Mouse (Mus musculus): ENCODE measurements at regions not wholly inside any gene's neighbourhood (a gene's known extent, or its start where the extent isn't known, plus 50 kb on each side); places are given as distances from the start of the nearest gene placed in this dataset.

DNA sequence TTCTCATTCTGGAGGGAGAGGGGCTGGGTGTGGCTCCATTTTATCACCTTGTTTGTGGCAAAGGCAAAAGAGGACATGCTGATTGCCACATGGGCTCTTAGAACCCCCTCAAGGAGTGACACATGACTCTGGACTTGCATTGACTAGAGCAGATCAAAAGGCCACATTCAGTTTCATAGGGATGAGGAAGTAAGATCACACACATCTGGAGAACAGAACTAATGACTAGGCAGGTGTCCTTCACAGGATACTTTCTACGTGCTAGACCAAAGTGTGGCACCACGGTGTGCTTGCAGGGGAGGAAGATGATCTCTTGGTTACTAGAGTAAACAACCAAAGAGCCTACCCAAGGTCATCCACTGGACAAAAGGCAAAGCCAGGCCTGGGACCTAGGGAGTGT, 91.9 kb downstream of the Chst1 start:
- no peak for TF ChIP-seq POLR2A (IDR thresholded peaks at IDR 0.05; ENCODE audit: borderline replicate concordance, extremely low read depth, insufficient read depth, insufficient read length, poor library complexity, severe bottlenecking)
- no peak for TF ChIP-seq CTCF (IDR thresholded peaks at IDR 0.05; ENCODE audit: borderline replicate concordance, extremely low read depth, insufficient read depth, insufficient read length)

Data from brain, embryonic 14.5 days (tissue).